Mouse (Mus musculus) MEL (cell line): ENCODE data around the gene Ogfod2. TPM values are rescaled to one million over a fixed set of nuclear protein-coding genes. Genes with fewer than 3 reads are reported as not detected.
A peak's percentile ranks its signal among the peaks of the same experiment; 100 is the strongest.

Experiments used
- DNase-seq: peaks from one replicate; pipeline ENCODE4 v3.0.0; 2011; ENCODE audit warnings: low read depth, low spot score
- H3K27ac ChIP-seq: 2 replicates; pipeline ENCODE4 v1.5.1; 2012; ENCODE audit warnings: low read depth, mild to moderate bottlenecking, control low read depth, low read length, moderate library complexity; ENCODE audit not compliant: control insufficient read depth
- H3K27me3 ChIP-seq, 2 experiments: fragments of 150-350 bp in 1 of 2; sonication (generic) in 1 of 2; 2 replicates each; pipeline ENCODE4 v1.6.1; 2012; ENCODE audit warnings: low read length in 2 of 2, mild to moderate bottlenecking in 2 of 2, improper control_type of control experiment in 1 of 2, moderate library complexity in 1 of 2; ENCODE audit not compliant: insufficient read depth in 2 of 2, control insufficient read depth in 1 of 2
- H3K36me3 ChIP-seq, 2 experiments: 2 replicates each; pipeline ENCODE4 v1.6.1; 2012 to 2014; ENCODE audit warnings: low read length in 2 of 2, improper control_type of control experiment in 1 of 2, inconsistent platforms in 1 of 2, mild to moderate bottlenecking in 1 of 2; ENCODE audit not compliant: insufficient read depth in 2 of 2, control insufficient read depth in 1 of 2
- H3K4me1 ChIP-seq, 2 experiments: fragments of 150-350 bp in 1 of 2; sonication (generic) in 1 of 2; 2 replicates each; pipeline ENCODE4 v1.6.1; 2012; ENCODE audit warnings: low read length in 2 of 2, improper control_type of control experiment in 1 of 2, mild to moderate bottlenecking in 1 of 2; ENCODE audit not compliant: insufficient read depth in 2 of 2, control insufficient read depth in 1 of 2
- H3K4me3 ChIP-seq, 2 experiments: fragments of 150-350 bp in 1 of 2; sonication (generic) in 1 of 2; 2 replicates each; pipeline ENCODE4 v1.5.1; 2012; ENCODE audit warnings: low read depth in 2 of 2, low read length in 2 of 2, mild to moderate bottlenecking in 2 of 2, moderate library complexity in 2 of 2, control low read depth in 1 of 2, improper control_type of control experiment in 1 of 2; ENCODE audit not compliant: control insufficient read depth in 1 of 2, insufficient read depth in 1 of 2
- H3K79me2 ChIP-seq: 2 replicates; pipeline ENCODE4 v1.6.1; 2012; ENCODE audit warnings: mild to moderate bottlenecking, low read length, moderate library complexity; ENCODE audit not compliant: control insufficient read depth, poor library complexity, insufficient read depth
- H3K9ac ChIP-seq: 2 replicates; pipeline ENCODE4 v1.6.1; 2012; ENCODE audit warnings: low read depth, mild to moderate bottlenecking, control low read depth, low read length, moderate library complexity; ENCODE audit not compliant: control insufficient read depth, poor library complexity, severe bottlenecking
- H3K9me3 ChIP-seq: fragments of 150-350 bp; sonication (generic); replicated peaks from 2 replicates; pipeline ENCODE4 v1.6.1; 2012; ENCODE audit warnings: mild to moderate bottlenecking, low read length, improper control_type of control experiment, moderate library complexity; ENCODE audit not compliant: insufficient read depth
- E2F4 ChIP-seq: IDR thresholded peaks from 2 replicates; pipeline ENCODE4 v1.6.1; 2011; ENCODE audit warnings: low read depth, low read length, improper control_type of control experiment, borderline replicate concordance
- ELF1 ChIP-seq: IDR thresholded peaks from 2 replicates; pipeline ENCODE4 v1.6.1; 2014; ENCODE audit warnings: low read depth, mild to moderate bottlenecking, inconsistent platforms, low read length, improper control_type of control experiment, moderate library complexity
- EP300 ChIP-seq, 2 experiments: IDR thresholded peaks; 2 replicates each; pipeline ENCODE4 v1.6.1; 2011; ENCODE audit warnings: improper control_type of control experiment in 2 of 2, low read length in 2 of 2, low read depth in 1 of 2, mild to moderate bottlenecking in 1 of 2
- ETS1 ChIP-seq: IDR thresholded peaks from 2 replicates; pipeline ENCODE4 v1.6.1; 2012; ENCODE audit warnings: low read depth, mild to moderate bottlenecking, inconsistent platforms, low read length, improper control_type of control experiment, moderate library complexity
- GABPA ChIP-seq: IDR thresholded peaks from 2 replicates; pipeline ENCODE4 v1.6.1; 2012; ENCODE audit warnings: low read depth, mild to moderate bottlenecking, inconsistent platforms, low read length, improper control_type of control experiment, moderate library complexity
- GATA1 ChIP-seq: IDR thresholded peaks from 2 replicates; pipeline ENCODE4 v1.6.1; 2011; ENCODE audit warnings: low read depth, low read length, improper control_type of control experiment
- HCFC1 ChIP-seq: IDR thresholded peaks from 2 replicates; pipeline ENCODE4 v1.6.1; 2012; ENCODE audit warnings: low read depth, mild to moderate bottlenecking, inconsistent platforms, low read length, improper control_type of control experiment, moderate library complexity
- JUND ChIP-seq: IDR thresholded peaks from 2 replicates; pipeline ENCODE4 v1.6.1; 2011; ENCODE audit warnings: low read depth, mild to moderate bottlenecking, improper control_type of control experiment, low read length
- KAT2A ChIP-seq: conservative IDR thresholded peaks from 2 replicates; pipeline ENCODE4 v1.6.1; 2012; ENCODE audit warnings: low read depth, low read length, improper control_type of control experiment, inconsistent platforms
- MAX ChIP-seq: IDR thresholded peaks from 2 replicates; pipeline ENCODE4 v1.6.1; 2011; ENCODE audit warnings: low read length, improper control_type of control experiment
- MXI1 ChIP-seq: IDR thresholded peaks from 2 replicates; pipeline ENCODE4 v1.6.1; 2011; ENCODE audit warnings: mild to moderate bottlenecking, low read depth, low read length, improper control_type of control experiment
- MYB ChIP-seq: IDR thresholded peaks from 2 replicates; pipeline ENCODE4 v1.6.1; 2011; ENCODE audit warnings: mild to moderate bottlenecking, low read depth, low read length, improper control_type of control experiment
- MYC ChIP-seq: IDR thresholded peaks from 2 replicates; pipeline ENCODE4 v1.6.1; 2011; ENCODE audit warnings: low read depth, mild to moderate bottlenecking, low read length, improper control_type of control experiment, moderate library complexity
- POLR2A ChIP-seq, 2 experiments: IDR thresholded peaks; 2 replicates each; pipeline ENCODE4 v1.6.1; 2011 to 2012; ENCODE audit warnings: low read length in 2 of 2, mild to moderate bottlenecking in 2 of 2, control low read depth in 1 of 2, improper control_type of control experiment in 1 of 2, low read depth in 1 of 2, moderate library complexity in 1 of 2; ENCODE audit not compliant: control insufficient read depth in 1 of 2, insufficient read depth in 1 of 2, poor library complexity in 1 of 2
- POLR2AphosphoS2 ChIP-seq: IDR thresholded peaks from 2 replicates; pipeline ENCODE4 v1.6.1; 2011; ENCODE audit warnings: low read length, improper control_type of control experiment
- POLR2AphosphoS5 ChIP-seq: IDR thresholded peaks from 2 replicates; pipeline ENCODE4 v1.6.1; 2012; ENCODE audit warnings: low read depth, borderline replicate concordance, mild to moderate bottlenecking, inconsistent platforms, low read length, moderate library complexity, mixed read lengths
- RAD21 ChIP-seq: IDR thresholded peaks from 2 replicates; pipeline ENCODE4 v1.6.1; 2011; ENCODE audit warnings: mild to moderate bottlenecking, low read depth, low read length, improper control_type of control experiment
- RCOR1 ChIP-seq: IDR thresholded peaks from 2 replicates; pipeline ENCODE4 v1.6.1; 2012; ENCODE audit warnings: low read depth, mild to moderate bottlenecking, inconsistent platforms, low read length, improper control_type of control experiment
- SIN3A ChIP-seq: IDR thresholded peaks from 2 replicates; pipeline ENCODE4 v1.6.1; 2012; ENCODE audit warnings: low read length, improper control_type of control experiment, inconsistent platforms
- TAL1 ChIP-seq: IDR thresholded peaks from 2 replicates; pipeline ENCODE4 v1.6.1; 2012; ENCODE audit warnings: mild to moderate bottlenecking, inconsistent platforms, low read length, moderate library complexity, mixed read lengths
- TCF12 ChIP-seq: IDR thresholded peaks from 2 replicates; pipeline ENCODE4 v1.6.1; 2014; ENCODE audit warnings: low read depth, mild to moderate bottlenecking, inconsistent platforms, low read length, improper control_type of control experiment, moderate library complexity
- UBTF ChIP-seq: IDR thresholded peaks from 2 replicates; pipeline ENCODE4 v1.6.1; 2012; ENCODE audit warnings: low read depth, mild to moderate bottlenecking, inconsistent platforms, low read length, improper control_type of control experiment, moderate library complexity, borderline replicate concordance; ENCODE audit not compliant: insufficient read depth
- USF1 ChIP-seq: IDR thresholded peaks from 2 replicates; pipeline ENCODE4 v1.6.1; 2014; ENCODE audit warnings: low read depth, mild to moderate bottlenecking, inconsistent platforms, low read length, improper control_type of control experiment, moderate library complexity
- ZC3H11A ChIP-seq: IDR thresholded peaks from 2 replicates; pipeline ENCODE4 v1.6.1; 2012; ENCODE audit warnings: low read depth, mild to moderate bottlenecking, inconsistent platforms, low read length, improper control_type of control experiment
- ZMIZ1 ChIP-seq: IDR thresholded peaks from 2 replicates; pipeline ENCODE4 v1.6.1; 2012; ENCODE audit warnings: low read depth, mild to moderate bottlenecking, inconsistent platforms, low read length, improper control_type of control experiment, moderate library complexity
- polyA plus RNA-seq, 2 experiments: library from polyadenylated mRNA; stranded (reverse) in 1 of 2; unstranded in 1 of 2; fragments of >175 nt in 1 of 2; fragments of >200 nt in 1 of 2; gene quantifications; 2 replicates each; pipeline versions ENCODE4 v1.2.1 to v1.2.4; 2012; ENCODE audit warnings: low replicate concordance in 2 of 2, low read depth in 1 of 2; ENCODE audit not compliant: insufficient read length in 2 of 2, insufficient read depth in 1 of 2, missing spikeins in 1 of 2
- total RNA-seq: library from RNA; depleted of rRNA; stranded (reverse); fragments of 300-350 nt; gene quantifications from 2 replicates; pipeline ENCODE4 v1.2.3, GENCODE M21; 2012

The Ogfod2 gene
- total and polyA plus RNA-seq, 3 experiments = 39.8 to 51.2 TPM; not detected in 1

DNA sequence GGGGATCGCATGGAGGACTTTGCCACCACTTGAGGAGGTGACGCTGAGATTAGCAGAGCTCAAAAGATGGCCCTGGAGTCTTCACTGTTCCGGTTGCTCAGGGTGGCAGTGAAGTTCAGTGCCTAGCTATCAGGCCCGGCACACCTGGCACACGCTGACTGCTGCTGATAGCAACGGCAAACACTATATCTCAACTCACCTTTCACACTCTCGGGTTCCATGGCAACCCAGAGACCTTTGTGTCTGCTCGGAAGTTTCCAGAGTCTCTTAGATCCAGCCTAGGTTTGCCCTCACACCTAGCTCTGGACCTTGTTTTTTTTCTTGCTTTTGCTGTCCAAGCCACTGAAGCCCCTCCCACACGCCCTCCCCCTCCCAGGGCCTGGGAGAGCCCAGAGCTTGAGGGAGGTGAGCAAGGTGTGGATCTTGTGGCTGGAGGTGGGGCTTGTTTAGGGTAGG lies 20.1 kb upstream of the Ogfod2 start:
- H3K79me2 ChIP-seq = no peaks in the 10 kb centered on the region; the same call in 1 of the 2 replicates
- peaks cover 0 to 3% of the 10 kb centered on the region in 2 experiments; a peak in 2 of 4 replicates for H3K36me3 ChIP-seq
- H3K9me3 ChIP-seq = no peaks in the 10 kb centered on the region
- 0 out of 2 replicates have a peak overlapping the region, but pooled peaks have one; percentile 24 for H3K9ac ChIP-seq
- H3K4me1 ChIP-seq = peaks cover 6 to 13% of the 10 kb centered on the region in 2 experiments
- no peak overlapping the region for H3K27ac ChIP-seq
- no peaks in the 10 kb centered on the region for H3K27me3 ChIP-seq
- peak; percentile 63 for DNase-seq
- TF ChIP-seq ZC3H11A = no peak
- peak; percentile 44 for TF ChIP-seq MYB
- TF ChIP-seq GATA1 = peak; percentile 65
- TF ChIP-seq TCF12 = peak; percentile 93
- TF ChIP-seq POLR2AphosphoS5 = no peak
- TF ChIP-seq ETS1 = peak; percentile 50; the same call in 1 of the 2 replicates
- no peak for TF ChIP-seq JUND
- no peak for TF ChIP-seq POLR2A (IDR thresholded peaks at IDR 0.05; ENCODE audit: control insufficient read depth in 1 of 2, insufficient read depth in 1 of 2, low read depth in 1 of 2, low read length in 2 of 2, poor library complexity in 1 of 2)
- peak; percentile 78 for TF ChIP-seq TAL1
- peak; percentile 59 to 91 for TF ChIP-seq EP300 (IDR thresholded peaks at IDR 0.05; ENCODE audit: low read depth in 1 of 2, low read length in 2 of 2)
- no peak for TF ChIP-seq MYC
- TF ChIP-seq SIN3A = peak; percentile 37; the same call in 1 of the 2 replicates
- TF ChIP-seq UBTF = no peak
- TF ChIP-seq HCFC1 = no peak
- H3K4me3 ChIP-seq = no peak overlapping the region; a peak in 1 of 4 replicates

DNA sequence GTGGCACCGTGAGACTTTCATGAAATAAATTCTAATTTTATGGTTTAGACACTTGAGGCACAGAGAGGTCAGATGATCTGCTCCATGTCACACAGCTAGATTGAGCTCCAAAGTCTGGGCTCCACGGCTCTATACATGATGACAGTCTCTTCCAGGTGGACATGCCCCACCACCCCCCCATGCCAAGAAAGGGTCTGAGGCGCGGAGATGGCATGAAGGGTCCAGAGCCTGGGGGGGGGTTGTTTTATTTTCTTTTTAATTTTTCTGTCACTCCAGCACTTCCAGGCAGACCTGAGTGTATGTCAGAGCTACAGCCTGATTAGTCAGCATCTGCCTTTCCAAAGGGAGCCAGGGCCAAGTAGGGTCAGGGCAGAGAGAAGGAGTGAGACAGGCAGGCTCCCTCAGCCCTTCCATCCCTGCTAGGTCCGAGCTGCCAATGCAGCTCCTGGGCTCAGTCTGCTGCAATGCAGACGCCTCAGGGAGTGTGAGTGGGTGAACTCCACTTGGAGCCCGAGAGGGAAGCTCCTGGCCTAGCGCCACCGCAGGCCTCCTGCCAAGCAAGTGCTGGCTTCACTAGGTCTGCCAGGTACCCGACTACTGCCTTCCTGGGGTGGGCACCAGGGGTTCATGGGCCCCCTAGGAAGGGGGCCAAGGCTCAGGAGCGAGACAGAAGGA lies 18.8 kb upstream of the Ogfod2 start:
- no peak overlapping the region for H3K27ac ChIP-seq
- no peak overlapping the region for H3K4me3 ChIP-seq

More for the DNA sequence above, 18.8 kb upstream of the Ogfod2 start:
- H3K79me2 ChIP-seq = no peaks in the 10 kb centered on the region; the same call in 1 of the 2 replicates
- H3K4me1 ChIP-seq = peaks cover 6 to 13% of the 10 kb centered on the region in 2 experiments
- DNase-seq = no peak
- H3K27me3 ChIP-seq = no peaks in the 10 kb centered on the region
- no peak overlapping the region for H3K9ac ChIP-seq
- H3K9me3 ChIP-seq = no peaks in the 10 kb centered on the region
- peaks cover 0 to 3% of the 10 kb centered on the region in 2 experiments; a peak in 2 of 4 replicates for H3K36me3 ChIP-seq
- TF ChIP-seq MYC (no peak), MXI1 (no peak), ETS1 (no peak), POLR2AphosphoS2 (no peak), MAX (no peak), MYB (no peak), USF1 (no peak), E2F4 (no peak), ELF1 (no peak), KAT2A (no peak), SIN3A (no peak), ZMIZ1 (no peak), RAD21 (no peak), POLR2AphosphoS5 (no peak), ZC3H11A (no peak), RCOR1 (no peak), POLR2A (IDR thresholded peaks at IDR 0.05; ENCODE audit: control insufficient read depth in 1 of 2, insufficient read depth in 1 of 2, low read depth in 1 of 2, low read length in 2 of 2, poor library complexity in 1 of 2) (no peak), TAL1 (no peak), GABPA (no peak), UBTF (no peak)
- TF ChIP-seq, all 39 proteins: peak for 0
